Mouse (Mus musculus) intestine, embryonic 15.5 days (tissue): ENCODE results near the gene Sema3b. TPM values are rescaled to one million over a fixed set of nuclear protein-coding genes. Genes with fewer than 3 reads are reported as not detected.

Source experiments
- polyA plus RNA-seq: library from polyadenylated mRNA; unstranded; fragments of >200 nt; fragmentation: Nextera tagmentation; extraction: Ambion mirVana; gene quantifications from 2 replicates; pipeline ENCODE4 v1.2.1, GENCODE M21; 2015

Gene Sema3b
- polyA plus RNA-seq, 1 experiment from 2014 or later: 34.7 TPM

Other genes with a start within 250 kb of the Sema3b start
- 0.29 and 0.34 TPM in 2 replicates for gene Cacna2d2, start 209.6 kb downstream of the Sema3b start, polyA plus RNA-seq
- 42.2 and 43.0 TPM in 2 replicates for gene Tmem115, start 75.3 kb downstream of the Sema3b start, polyA plus RNA-seq
- gene Cyb561d2, start 67.0 kb downstream of the Sema3b start, polyA plus RNA-seq: 31.2 and 35.8 TPM in 2 replicates
- 33.9 and 36.9 TPM in 2 replicates for gene Nprl2, start 67.0 kb downstream of the Sema3b start, polyA plus RNA-seq
- gene Zmynd10, start 61.9 kb downstream of the Sema3b start, polyA plus RNA-seq: 0.67 and 0.68 TPM in 2 replicates
- 51.7 and 52.7 TPM in 2 replicates for gene Rassf1, start 57.7 kb downstream of the Sema3b start, polyA plus RNA-seq
- 44.2 and 45.0 TPM in 2 replicates for gene Tusc2, start 46.0 kb downstream of the Sema3b start, polyA plus RNA-seq
- 81.0 and 87.9 TPM in 2 replicates for gene Hyal2, start 41.3 kb downstream of the Sema3b start, polyA plus RNA-seq
- 5.9 and 7.4 TPM in 2 replicates for gene Hyal1, start 32.3 kb downstream of the Sema3b start, polyA plus RNA-seq
- gene Naa80, start 30.3 kb downstream of the Sema3b start, polyA plus RNA-seq: 15.1 and 19.1 TPM in 2 replicates
- 0.74 and 0.97 TPM in 2 replicates for gene Hyal3, start 28.4 kb downstream of the Sema3b start, polyA plus RNA-seq
- gene Ifrd2, start 21.6 kb downstream of the Sema3b start, polyA plus RNA-seq: 66.4 and 81.9 TPM in 2 replicates
- gene Gnai2, start 26.1 kb upstream of the Sema3b start, polyA plus RNA-seq: 334 and 335 TPM in 2 replicates
- 8.4 and 16.0 TPM in 2 replicates for gene Slc38a3, start 60.3 kb upstream of the Sema3b start, polyA plus RNA-seq
- 0.82 and 1.9 TPM in 2 replicates for gene Gnat1, start 70.5 kb upstream of the Sema3b start, polyA plus RNA-seq
- gene Sema3f, start 101.2 kb upstream of the Sema3b start, polyA plus RNA-seq: 8.9 and 11.2 TPM in 2 replicates
- 153 and 154 TPM in 2 replicates for gene Rbm5, start 161.8 kb upstream of the Sema3b start, polyA plus RNA-seq